Mouse (Mus musculus): ENCODE results near the gene Iqca.

GRCm38 (mm10) chr1:90124561-90124960 lies 28.6 kb downstream of the Iqca start:
- TF ChIP-seq CTCF (conservative IDR thresholded peaks at IDR 0.05; ENCODE audit: low read length) = no peak
- no peak for TF ChIP-seq NANOG (IDR thresholded peaks at IDR 0.05; ENCODE audit: borderline replicate concordance, low read length)
